Mouse (Mus musculus) frontal cortex, postnatal 14 days (tissue): ENCODE measurements around the gene Abhd12.

Experiments
- DNase-seq, 2 experiments: peaks; one replicate each; pipeline ENCODE4 v3.0.0; 2022; ENCODE audit warnings: low spot score in 2 of 2

Gene Abhd12

GRCm38 (mm10) chr2:150851251-150851650 lies 53.3 kb downstream of the Abhd12 start:
- DNase-seq = no peak

- no peak for DNase-seq
These were observed 57.0 kb downstream of the Abhd12 start for GRCm38 (mm10) chr2:150847436-150847995.

- no peak for DNase-seq
These were observed 59.7 kb downstream of the Abhd12 start for GRCm38 (mm10) chr2:150844798-150845197.

GRCm38 (mm10) chr2:150842049-150842461 lies 62.5 kb downstream of the Abhd12 start:
- no peak for DNase-seq

- no peak for DNase-seq
These were observed 63.4 kb downstream of the Abhd12 start for GRCm38 (mm10) chr2:150841109-150841508.

- no peak for DNase-seq
These were observed 64.7 kb downstream of the Abhd12 start for GRCm38 (mm10) chr2:150839686-150840471.

- DNase-seq = no peak
These were observed 66.8 kb downstream of the Abhd12 start for GRCm38 (mm10) chr2:150837781-150838180.

- DNase-seq = no peak
These were observed 67.6 kb downstream of the Abhd12 start for GRCm38 (mm10) chr2:150836906-150837305.

- DNase-seq = no peak
These were observed 68.6 kb downstream of the Abhd12 start for GRCm38 (mm10) chr2:150835975-150836374.

- DNase-seq = no peak
These were observed 69.9 kb downstream of the Abhd12 start for GRCm38 (mm10) chr2:150834616-150835015.

GRCm38 (mm10) chr2:150832029-150832428 lies 72.5 kb downstream of the Abhd12 start:
- DNase-seq = no peak

- no peak for DNase-seq
These were observed 73.6 kb downstream of the Abhd12 start for GRCm38 (mm10) chr2:150830911-150831441.

GRCm38 (mm10) chr2:150830011-150830410 lies 74.5 kb downstream of the Abhd12 start:
- DNase-seq = no peak

GRCm38 (mm10) chr2:150828654-150829053 lies 75.9 kb downstream of the Abhd12 start:
- DNase-seq = no peak

- no peak for DNase-seq
These were observed 76.4 kb downstream of the Abhd12 start for GRCm38 (mm10) chr2:150828164-150828563.

- DNase-seq = no peak
These were observed 78.1 kb downstream of the Abhd12 start for GRCm38 (mm10) chr2:150826426-150826825.

GRCm38 (mm10) chr2:150822987-150823386 lies 81.6 kb downstream of the Abhd12 start:
- DNase-seq = no peak

- DNase-seq = no peak
These were observed 83.8 kb downstream of the Abhd12 start for GRCm38 (mm10) chr2:150820720-150821119.

GRCm38 (mm10) chr2:150818742-150819141 lies 85.8 kb downstream of the Abhd12 start:
- DNase-seq = no peak

- no peak for DNase-seq
These were observed 87.7 kb downstream of the Abhd12 start for GRCm38 (mm10) chr2:150816676-150817402.

GRCm38 (mm10) chr2:150812816-150813215 lies 91.7 kb downstream of the Abhd12 start:
- no peak for DNase-seq

GRCm38 (mm10) chr2:150810603-150811002 lies 93.9 kb downstream of the Abhd12 start:
- no peak for DNase-seq
